Mouse (Mus musculus) heart, postnatal 0 days (tissue): ENCODE results near the gene Mgea5. TPM values are rescaled to one million over a fixed set of nuclear protein-coding genes. Genes with fewer than 3 reads are reported as not detected.

Source experiments
- ATAC-seq: fragments of 200-750 bp; cut with Nextera tagmentation; 2 replicates; pipeline ENCODE4 v1.8.0; 2017; ENCODE audit warnings: low read depth, moderate number of reproducible peaks, moderate library complexity; ENCODE audit not compliant: insufficient read depth
- DNase-seq: peaks from one replicate; pipeline ENCODE4 v3.0.0-alpha.2; 2016; ENCODE audit warnings: low spot score
- H3K27ac ChIP-seq: fragments of 300-500 bp; sonication (generic); 2 replicates; pipeline ENCODE4 v1.5.1; 2014; ENCODE audit warnings: low read depth, mild to moderate bottlenecking
- H3K27me3 ChIP-seq: fragments of 300-500 bp; sonication (generic); 2 replicates; pipeline ENCODE4 v1.6.1; 2014; ENCODE audit warnings: low read length, mixed read lengths; ENCODE audit not compliant: control insufficient read depth, insufficient read depth
- H3K36me3 ChIP-seq: fragments of 300-500 bp; sonication (generic); replicated peaks from 2 replicates; pipeline ENCODE4 v1.6.1; 2014; ENCODE audit warnings: low read length, mixed read lengths; ENCODE audit not compliant: control insufficient read depth, insufficient read depth
- H3K4me1 ChIP-seq: fragments of 300-500 bp; sonication (generic); 2 replicates; pipeline ENCODE4 v1.6.1; 2014; ENCODE audit warnings: antibody characterized with exemption; ENCODE audit not compliant: control insufficient read depth, insufficient read depth
- H3K4me2 ChIP-seq: fragments of 300-500 bp; sonication (generic); 2 replicates; pipeline ENCODE4 v1.6.1; 2014; ENCODE audit warnings: low read depth, mild to moderate bottlenecking, low read length, moderate library complexity
- H3K4me3 ChIP-seq: fragments of 300-500 bp; sonication (generic); 2 replicates; pipeline ENCODE4 v1.5.1; 2014; ENCODE audit warnings: low read depth, low read length
- H3K9ac ChIP-seq: fragments of 300-500 bp; sonication (generic); replicated peaks from 2 replicates; pipeline ENCODE4 v1.6.1; 2014; ENCODE audit warnings: low read depth, low read length, mixed read lengths
- H3K9me3 ChIP-seq: fragments of 300-500 bp; sonication (generic); replicated peaks from 2 replicates; pipeline ENCODE4 v1.6.1; 2016; ENCODE audit warnings: low read length; ENCODE audit not compliant: control insufficient read depth
- CTCF ChIP-seq: IDR thresholded peaks from 2 replicates; pipeline ENCODE4 v1.5.1; 2016; ENCODE audit warnings: antibody characterized with exemption, control low read depth, low read depth
- EP300 ChIP-seq: IDR thresholded peaks from 2 replicates; pipeline ENCODE4 v1.6.1; 2016; ENCODE audit warnings: antibody characterized with exemption, low read depth
- WGBS: fragments of 180-500 bp; shearing (Covaris S2); extraction: QIAGEN DNeasy Blood & Tissue Kit; methylation state at CpG from one replicate; pipeline ENCODE4 v1.1.7; 2014; 5-methylcytosine and 5-hydroxymethylcytosine counted together
- polyA plus RNA-seq: library from polyadenylated mRNA; unstranded; fragments of >200 nt; fragmentation: Nextera tagmentation; extraction: Ambion mirVana; gene quantifications from 2 replicates; pipeline ENCODE4 v1.2.1, GENCODE M21; 2015
- total RNA-seq: library from RNA; depleted of rRNA; stranded (reverse); fragments of >200 nt; gene quantifications from 2 replicates; pipeline ENCODE4 v1.2.3, GENCODE M21; 2014; ENCODE audit warnings: low replicate concordance

Mgea5 gene
- total and polyA plus RNA-seq, 2 experiments from 2014 or later = 19.9 to 84.5 TPM

DNA sequence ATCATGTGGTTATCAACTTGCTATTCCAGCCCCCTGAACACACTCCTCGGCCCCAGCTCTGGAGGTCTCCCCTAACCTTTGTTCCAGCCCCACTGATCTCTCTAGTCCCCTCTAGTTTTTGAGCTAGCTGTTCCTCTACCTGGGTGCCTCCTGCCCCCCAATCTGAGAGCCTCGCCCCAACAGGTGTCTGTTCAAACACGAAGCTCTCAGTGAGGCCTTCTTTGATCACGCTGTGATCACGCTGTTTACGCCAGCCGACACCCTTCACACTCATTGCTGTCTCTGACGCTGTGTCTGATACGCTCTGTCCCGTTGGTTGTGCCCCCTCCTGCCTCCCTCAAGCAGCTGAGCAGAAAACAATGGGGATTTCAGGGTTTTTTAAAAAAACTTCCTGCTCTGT is 50.1 kb downstream of the Mgea5 start:
- Histone ChIP-seq H3K36me3 (no peaks in the 10 kb centered on the region), H3K27me3 (peaks cover 53% of the 10 kb centered on the region), H3K4me2 (no peak overlapping the region), H3K4me1 (peaks cover 6% of the 10 kb centered on the region; the same call in 1 of the 2 replicates), H3K27ac (no peak overlapping the region), H3K4me3 (no peak overlapping the region), H3K9me3 (no peaks in the 10 kb centered on the region), H3K9ac (no peak overlapping the region)
- DNase-seq (no peak), ATAC-seq (no peak)
- WGBS = 41% methylated on average over 10 of the region's 10 CpGs
- TF ChIP-seq EP300 (no peak), CTCF (no peak)

DNA sequence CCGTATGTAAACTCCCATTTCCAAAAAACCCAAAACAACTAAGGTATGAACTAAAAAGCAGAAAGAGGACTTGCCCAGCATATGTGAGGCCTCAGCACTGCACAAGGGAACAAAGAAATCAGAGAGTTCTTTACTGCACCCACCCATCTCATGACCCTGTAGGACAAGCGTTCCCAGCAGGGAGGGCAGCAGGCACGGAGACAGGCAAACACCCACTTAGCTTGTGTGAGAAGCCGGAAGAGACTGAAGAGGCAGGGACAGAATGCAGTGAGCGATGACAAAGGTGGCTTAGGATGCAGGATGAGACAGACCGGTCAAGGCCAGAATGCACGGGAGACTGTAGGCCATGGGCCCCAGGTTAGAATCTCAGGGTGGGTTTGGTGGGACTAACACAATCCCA is 52.0 kb downstream of the Mgea5 start:
- no peaks in the 10 kb centered on the region for H3K4me1 ChIP-seq
- H3K9me3 ChIP-seq = no peaks in the 10 kb centered on the region
- DNase-seq (no peak), ATAC-seq (no peak)
- WGBS = 75% methylated on average over 7 of the region's 7 CpGs
- no peaks in the 10 kb centered on the region for H3K36me3 ChIP-seq
- TF ChIP-seq EP300 (no peak), CTCF (no peak)
- no peak overlapping the region for H3K27ac ChIP-seq
- no peak overlapping the region for H3K4me3 ChIP-seq
- no peak overlapping the region for H3K9ac ChIP-seq
- H3K27me3 ChIP-seq = peaks cover 38% of the 10 kb centered on the region
- no peak overlapping the region for H3K4me2 ChIP-seq

DNA sequence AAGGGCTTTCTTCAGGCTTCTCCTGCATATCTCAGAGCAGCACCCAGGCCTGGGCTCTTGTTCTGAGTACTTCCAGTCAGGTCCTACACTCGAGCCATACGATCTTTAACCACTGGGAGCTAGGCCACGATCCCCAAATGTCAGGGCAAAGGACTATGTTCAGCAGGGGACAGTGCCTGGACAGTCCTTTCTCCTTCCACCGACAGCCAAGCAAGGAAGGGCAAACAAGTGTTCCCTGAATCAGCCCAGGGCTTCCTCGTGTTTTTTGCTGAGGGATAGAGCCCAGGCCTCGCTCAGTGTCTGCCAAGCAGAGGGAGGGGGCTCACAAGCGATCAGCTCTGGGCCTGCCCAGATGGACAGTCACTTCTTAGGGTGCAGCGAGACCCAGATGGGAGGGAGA is 53.6 kb downstream of the Mgea5 start:
- Histone ChIP-seq H3K27me3 (peaks cover 26% of the 10 kb centered on the region), H3K36me3 (no peaks in the 10 kb centered on the region), H3K9me3 (no peaks in the 10 kb centered on the region), H3K4me2 (no peak overlapping the region), H3K4me3 (no peak overlapping the region), H3K4me1 (no peaks in the 10 kb centered on the region), H3K9ac (no peak overlapping the region), H3K27ac (no peak overlapping the region)
- 76% methylated on average over 8 of the region's 8 CpGs for WGBS
- DNase-seq (no peak), ATAC-seq (no peak)
- TF ChIP-seq CTCF (no peak), EP300 (no peak)

DNA sequence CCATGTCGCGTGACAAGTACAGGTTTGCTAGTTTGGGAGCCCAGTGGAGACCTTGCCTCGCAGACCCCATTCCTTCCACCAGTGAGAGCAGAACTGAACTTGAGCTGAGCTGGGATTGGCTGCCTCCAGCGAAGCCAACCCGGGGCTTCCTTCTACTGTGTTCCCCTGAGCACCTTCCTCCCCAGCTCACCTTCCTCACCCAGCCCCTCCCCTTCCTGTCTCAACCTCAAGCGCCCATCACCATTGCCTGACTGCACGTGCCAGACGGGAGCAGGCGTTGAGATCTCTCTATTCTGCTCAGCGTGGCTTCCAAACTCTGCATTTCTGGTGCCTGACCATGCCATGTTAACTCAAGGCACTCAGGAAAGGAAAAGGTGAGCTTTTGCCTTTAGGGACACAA is 56.4 kb downstream of the Mgea5 start:
- Histone ChIP-seq H3K9ac (no peak overlapping the region), H3K27ac (no peak overlapping the region), H3K36me3 (no peaks in the 10 kb centered on the region), H3K4me2 (no peak overlapping the region), H3K27me3 (peaks cover 5% of the 10 kb centered on the region; the same call in 1 of the 2 replicates), H3K4me3 (no peak overlapping the region), H3K4me1 (no peaks in the 10 kb centered on the region), H3K9me3 (no peaks in the 10 kb centered on the region)
- TF ChIP-seq EP300 (no peak), CTCF (no peak)
- no peak for DNase-seq
- ATAC-seq = no peak
- WGBS = 75% methylated on average over 10 of the region's 10 CpGs

DNA sequence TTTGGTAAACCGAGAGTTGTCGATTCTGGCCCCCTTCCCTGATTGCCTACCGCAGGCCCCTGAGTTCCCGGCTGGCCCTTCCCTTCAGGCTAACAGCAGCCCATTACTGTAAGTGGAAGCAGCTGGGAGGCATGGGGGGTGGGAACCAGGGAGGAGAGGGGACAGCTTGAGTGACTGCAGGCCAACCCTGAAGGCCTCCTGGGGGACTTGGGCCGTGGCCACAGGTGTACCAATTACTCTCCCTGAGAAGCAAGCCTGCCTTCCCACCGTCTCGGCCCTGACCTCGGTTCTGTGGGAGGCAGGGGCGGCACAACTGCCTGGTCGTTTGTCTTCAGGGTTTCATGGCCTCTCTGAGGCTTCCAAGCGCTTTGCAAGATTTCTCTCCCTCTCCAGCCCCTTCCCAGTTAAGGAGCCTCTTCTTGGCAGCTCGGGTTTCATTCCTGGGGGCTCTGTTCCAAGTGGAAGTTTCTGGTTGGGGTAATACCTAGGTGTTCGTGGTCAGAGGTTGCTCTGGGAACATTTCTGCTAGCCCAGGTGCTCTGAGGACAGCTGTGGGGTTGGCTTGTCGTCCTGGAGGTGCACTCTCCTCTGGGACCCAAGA is 57.9 kb downstream of the Mgea5 start:
- Histone ChIP-seq H3K9me3 (no peaks in the 10 kb centered on the region), H3K27ac (no peak overlapping the region), H3K4me2 (no peak overlapping the region), H3K4me1 (no peaks in the 10 kb centered on the region), H3K27me3 (peaks cover 4% of the 10 kb centered on the region; the same call in 1 of the 2 replicates), H3K4me3 (no peak overlapping the region), H3K9ac (no peak overlapping the region), H3K36me3 (no peaks in the 10 kb centered on the region)
- DNase-seq (no peak), ATAC-seq (no peak)
- WGBS = 50% methylated on average over 14 of the region's 14 CpGs
- no peak for TF ChIP-seq CTCF
- no peak for TF ChIP-seq EP300

DNA sequence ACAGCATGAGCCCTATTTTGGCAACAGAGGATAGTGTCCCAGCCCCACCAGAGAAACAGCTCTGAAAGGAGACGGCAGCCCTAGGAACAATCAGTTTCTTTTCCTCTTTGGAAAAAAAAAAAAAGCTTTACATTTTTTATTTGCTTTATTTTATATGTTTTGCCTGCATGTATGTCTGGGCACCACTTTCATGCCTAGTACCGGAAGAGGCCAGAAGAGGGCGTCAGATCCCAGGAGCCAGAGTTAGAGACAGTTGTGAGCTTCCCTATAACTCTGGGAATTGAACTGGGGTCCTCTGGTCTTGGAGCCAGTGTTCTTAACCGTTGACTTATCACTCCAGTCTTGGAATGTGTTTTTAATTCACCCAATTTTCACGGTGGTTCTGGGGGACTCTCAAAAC is 61.4 kb downstream of the Mgea5 start:
- H3K4me1 ChIP-seq = peaks cover 7% of the 10 kb centered on the region; the same call in 1 of the 2 replicates
- H3K4me2 ChIP-seq = no peak overlapping the region
- peaks cover 4% of the 10 kb centered on the region; the same call in 1 of the 2 replicates for H3K27me3 ChIP-seq
- H3K4me3 ChIP-seq = no peak overlapping the region
- no peaks in the 10 kb centered on the region for H3K36me3 ChIP-seq
- 70% methylated on average over 5 of the region's 5 CpGs for WGBS
- ATAC-seq (no peak), DNase-seq (no peak)
- H3K9ac ChIP-seq = no peak overlapping the region
- no peak for TF ChIP-seq CTCF
- no peak for TF ChIP-seq EP300
- H3K9me3 ChIP-seq = no peaks in the 10 kb centered on the region
- no peak overlapping the region for H3K27ac ChIP-seq
